Mouse (Mus musculus) kidney, embryonic 15.5 days (tissue): ENCODE results near the gene Nbea. TPM values are rescaled to one million over a fixed set of nuclear protein-coding genes. Genes with fewer than 3 reads are reported as not detected.

ENCODE experiments used
- ATAC-seq: fragments of 200-750 bp; cut with Nextera tagmentation; replicated peaks from 2 replicates; pipeline ENCODE4 v1.8.0; 2017; ENCODE audit warnings: moderate TSS enrichment; ENCODE audit not compliant: low FRiP score
- H3K27ac ChIP-seq: fragments of 300-500 bp; sonication (generic); 2 replicates; pipeline ENCODE4 v1.5.1; 2015; ENCODE audit warnings: mild to moderate bottlenecking, inconsistent platforms
- H3K27me3 ChIP-seq: fragments of 300-500 bp; sonication (generic); 2 replicates; pipeline ENCODE4 v1.6.1; 2015; ENCODE audit warnings: inconsistent platforms
- H3K36me3 ChIP-seq: fragments of 300-500 bp; sonication (generic); 2 replicates; pipeline ENCODE4 v1.6.1; 2015; ENCODE audit warnings: inconsistent platforms
- H3K4me1 ChIP-seq: fragments of 300-500 bp; sonication (generic); 2 replicates; pipeline ENCODE4 v1.6.1; 2015; ENCODE audit warnings: inconsistent platforms
- H3K4me2 ChIP-seq: fragments of 300-500 bp; sonication (generic); 2 replicates; pipeline ENCODE4 v1.6.1; 2015; ENCODE audit warnings: moderate library complexity, mild to moderate bottlenecking, inconsistent platforms
- H3K4me3 ChIP-seq: fragments of 300-500 bp; sonication (generic); replicated peaks from 2 replicates; pipeline ENCODE4 v1.5.1; 2015; ENCODE audit warnings: mild to moderate bottlenecking, inconsistent platforms
- H3K9ac ChIP-seq: fragments of 300-500 bp; sonication (generic); 2 replicates; pipeline ENCODE4 v1.6.1; 2015; ENCODE audit warnings: mild to moderate bottlenecking, inconsistent platforms
- H3K9me3 ChIP-seq: fragments of 300-500 bp; sonication (generic); replicated peaks from 2 replicates; pipeline ENCODE4 v1.6.1; 2016; ENCODE audit warnings: inconsistent platforms
- WGBS: fragments of 180-500 bp; shearing (Covaris S2); methylation state at CpG from one replicate; pipeline ENCODE4 v1.1.7; 2015; ENCODE audit warnings: mixed read lengths; 5-methylcytosine and 5-hydroxymethylcytosine counted together
- polyA plus RNA-seq: library from polyadenylated mRNA; unstranded; fragments of >200 nt; fragmentation: Nextera tagmentation; extraction: Ambion mirVana; gene quantifications from 2 replicates; pipeline ENCODE4 v1.2.1, GENCODE M21; 2015

Gene Nbea
- polyA plus RNA-seq, 1 experiment from 2014 or later = 8.1 TPM

DNA sequence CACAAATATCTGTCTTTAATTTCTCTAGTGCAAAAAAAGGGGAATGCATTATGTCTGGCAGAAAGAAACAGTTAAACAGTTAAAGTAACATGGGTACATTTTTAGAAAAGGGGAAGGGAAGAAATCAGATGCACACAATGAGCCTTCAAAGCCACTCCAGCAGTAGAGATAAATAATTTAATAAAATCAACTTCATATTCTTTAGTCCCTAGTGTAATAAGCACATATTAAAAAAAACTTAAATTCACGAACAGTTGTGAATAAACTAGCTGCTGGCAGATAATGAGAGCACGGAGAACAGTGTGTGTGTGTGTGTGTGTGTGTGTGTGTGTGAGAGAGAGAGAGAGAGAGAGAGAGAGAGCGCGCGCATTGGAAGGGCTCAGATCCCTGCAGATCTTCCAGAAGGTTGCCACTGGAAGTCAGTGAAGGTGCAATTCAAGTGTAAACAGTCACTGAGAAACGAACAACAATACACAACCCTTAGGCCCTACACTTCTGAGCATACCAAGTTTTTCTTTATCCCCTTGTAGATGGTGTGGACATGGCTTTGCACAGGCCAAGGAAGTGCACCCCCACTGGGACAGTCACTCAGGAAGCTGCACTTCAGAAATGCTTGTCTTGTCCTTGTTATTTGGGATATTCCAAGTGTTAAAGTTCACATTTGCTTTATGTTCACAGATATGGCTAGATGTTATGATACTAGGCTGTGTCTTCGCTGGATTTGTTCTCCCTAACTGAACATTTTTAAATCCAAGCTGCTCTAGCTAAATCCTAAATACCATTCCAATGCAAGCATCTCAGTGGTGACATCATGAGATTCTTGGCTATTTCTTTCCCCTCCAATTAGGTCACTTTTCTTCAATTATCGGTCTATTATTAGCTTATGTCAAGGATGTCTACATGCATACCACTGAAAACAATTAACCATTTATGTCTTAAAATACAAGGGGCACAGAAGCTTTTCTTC lies 404.5 kb downstream of the Nbea start:
- ATAC-seq = no peak
- no peak overlapping the region for H3K4me2 ChIP-seq
- peaks cover 34% of the 10 kb centered on the region for H3K4me1 ChIP-seq
- 50% methylated on average over 8 of the region's 8 CpGs for WGBS
- H3K9ac ChIP-seq = no peak overlapping the region
- no peak overlapping the region for H3K27ac ChIP-seq
- H3K36me3 ChIP-seq = no peaks in the 10 kb centered on the region
- H3K9me3 ChIP-seq = no peaks in the 10 kb centered on the region
- H3K27me3 ChIP-seq = peaks cover 63% of the 10 kb centered on the region
- no peak overlapping the region for H3K4me3 ChIP-seq

DNA sequence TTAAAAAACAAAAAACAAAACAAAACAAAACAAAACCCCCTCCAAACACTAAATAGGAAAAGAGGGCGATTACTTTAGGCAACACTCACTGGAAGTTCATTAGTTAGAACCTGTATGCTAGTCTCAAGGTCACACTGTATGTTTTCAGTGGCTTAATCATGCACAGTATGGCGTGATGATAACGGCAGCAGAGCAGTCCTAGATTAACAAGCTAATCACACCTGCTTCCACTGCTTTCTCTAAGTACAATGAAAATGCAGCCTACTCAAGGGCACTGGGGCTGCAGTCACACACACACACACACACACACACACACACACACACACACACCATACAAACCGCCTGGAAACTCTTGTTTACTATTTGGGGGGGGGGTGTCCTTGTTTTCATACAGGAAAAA lies 406.0 kb downstream of the Nbea start:
- Histone ChIP-seq H3K27ac (no peak overlapping the region), H3K4me1 (peaks cover 18% of the 10 kb centered on the region), H3K36me3 (no peaks in the 10 kb centered on the region), H3K9me3 (no peaks in the 10 kb centered on the region), H3K4me3 (no peak overlapping the region), H3K9ac (no peak overlapping the region), H3K4me2 (no peak overlapping the region), H3K27me3 (peaks cover 48% of the 10 kb centered on the region)
- 79% methylated on average over 4 of the region's 4 CpGs for WGBS
- ATAC-seq = no peak

DNA sequence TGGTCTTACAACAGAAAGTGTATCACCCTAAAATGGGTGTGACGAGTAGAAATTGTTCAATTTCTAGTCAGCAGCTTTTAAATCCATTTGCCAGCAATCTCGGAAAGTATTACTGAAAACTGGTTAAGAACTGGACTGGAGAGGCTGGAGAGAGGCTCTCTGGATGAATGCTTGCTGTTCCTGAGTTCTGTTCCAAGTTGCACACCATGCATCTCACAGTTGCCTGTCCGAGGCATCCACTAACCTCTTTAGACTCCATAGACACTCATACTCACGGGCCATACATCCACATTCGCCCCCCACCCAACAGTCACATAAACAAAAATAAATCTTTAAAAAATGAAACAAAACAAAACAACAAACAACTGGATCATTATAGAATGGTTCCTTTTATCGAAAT lies 407.7 kb downstream of the Nbea start:
- H3K36me3 ChIP-seq = no peaks in the 10 kb centered on the region
- ATAC-seq = no peak
- H3K4me3 ChIP-seq = no peak overlapping the region
- no peak overlapping the region for H3K9ac ChIP-seq
- H3K9me3 ChIP-seq = no peaks in the 10 kb centered on the region
- peaks cover 30% of the 10 kb centered on the region for H3K27me3 ChIP-seq
- H3K4me2 ChIP-seq = no peak overlapping the region
- H3K4me1 ChIP-seq = peaks cover 9% of the 10 kb centered on the region
- no peak overlapping the region for H3K27ac ChIP-seq
- 91% methylated on average over 6 of the region's 6 CpGs for WGBS

DNA sequence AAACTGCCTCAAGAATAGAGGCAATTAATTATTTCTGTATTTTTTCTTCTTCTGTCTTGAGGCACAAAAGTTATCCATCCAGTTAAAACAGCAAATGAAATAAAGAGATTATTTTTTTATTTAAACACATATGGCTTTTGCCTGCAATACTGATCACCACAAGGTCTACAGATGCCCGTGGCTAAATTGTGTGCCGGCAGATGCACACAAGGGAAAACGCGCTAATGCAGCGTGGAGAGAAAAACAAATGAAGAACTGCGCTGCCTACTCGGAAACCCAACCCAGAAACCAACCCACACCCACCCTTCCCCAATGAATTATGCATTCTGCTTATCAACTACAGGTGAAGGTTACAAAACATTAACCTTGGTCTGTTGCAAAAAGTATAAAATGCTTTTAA lies 408.3 kb downstream of the Nbea start:
- 56% methylated on average over 7 of the region's 7 CpGs for WGBS
- H3K4me1 ChIP-seq = peaks cover 4% of the 10 kb centered on the region
- no peak overlapping the region for H3K4me2 ChIP-seq
- H3K36me3 ChIP-seq = no peaks in the 10 kb centered on the region
- ATAC-seq = no peak
- no peak overlapping the region for H3K27ac ChIP-seq
- H3K9me3 ChIP-seq = no peaks in the 10 kb centered on the region
- no peak overlapping the region for H3K4me3 ChIP-seq
- H3K27me3 ChIP-seq = peaks cover 25% of the 10 kb centered on the region
- H3K9ac ChIP-seq = no peak overlapping the region

DNA sequence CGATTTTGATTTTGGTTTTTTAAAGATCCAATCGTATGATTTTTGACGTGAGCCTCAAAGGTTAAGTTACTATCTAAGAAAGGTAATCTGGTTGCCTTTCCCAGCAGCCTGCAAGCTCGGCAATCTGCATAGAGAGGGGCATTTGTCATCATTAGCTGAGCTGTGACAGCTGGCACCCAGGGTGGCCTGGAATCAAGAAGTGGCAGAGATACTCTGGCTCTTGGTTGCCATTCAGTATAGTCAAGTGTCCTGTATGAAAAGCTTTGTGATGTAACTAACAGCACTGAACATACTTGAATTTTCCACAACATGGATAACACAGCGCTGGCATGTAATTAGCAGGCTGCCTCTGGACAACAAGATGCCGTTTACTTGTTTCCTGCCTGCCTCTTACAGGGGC lies 409.3 kb downstream of the Nbea start:
- Histone ChIP-seq H3K9ac (no peak overlapping the region), H3K4me2 (no peak overlapping the region), H3K4me1 (no peaks in the 10 kb centered on the region), H3K4me3 (no peak overlapping the region), H3K36me3 (no peaks in the 10 kb centered on the region), H3K27me3 (peaks cover 17% of the 10 kb centered on the region), H3K27ac (no peak overlapping the region), H3K9me3 (no peaks in the 10 kb centered on the region)
- 50% methylated on average over 6 of the region's 6 CpGs for WGBS
- no peak for ATAC-seq

DNA sequence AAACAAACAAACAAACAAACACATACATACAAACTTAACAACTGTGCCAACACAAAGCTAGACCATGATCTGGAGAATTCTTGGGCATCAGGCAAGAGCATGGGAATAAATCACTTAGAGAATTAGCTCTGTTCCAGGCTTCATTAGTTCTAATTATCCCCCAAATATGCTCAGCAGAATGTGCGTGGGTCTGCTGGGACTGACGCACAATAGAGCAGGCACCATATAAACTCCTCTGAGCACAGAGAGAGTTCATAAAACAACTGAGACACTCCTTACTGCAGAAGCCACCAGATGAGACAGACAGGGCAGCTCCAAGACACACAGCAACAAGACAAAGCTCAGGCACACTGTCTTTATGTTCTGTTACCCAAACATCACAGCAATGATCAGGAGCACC lies 414.2 kb downstream of the Nbea start:
- Histone ChIP-seq H3K9me3 (no peaks in the 10 kb centered on the region), H3K4me2 (no peak overlapping the region), H3K4me1 (no peaks in the 10 kb centered on the region), H3K9ac (no peak overlapping the region), H3K27ac (no peak overlapping the region), H3K4me3 (no peak overlapping the region), H3K36me3 (no peaks in the 10 kb centered on the region), H3K27me3 (no peaks in the 10 kb centered on the region)
- WGBS = 70% methylated on average over 2 of the region's 2 CpGs
- no peak for ATAC-seq

DNA sequence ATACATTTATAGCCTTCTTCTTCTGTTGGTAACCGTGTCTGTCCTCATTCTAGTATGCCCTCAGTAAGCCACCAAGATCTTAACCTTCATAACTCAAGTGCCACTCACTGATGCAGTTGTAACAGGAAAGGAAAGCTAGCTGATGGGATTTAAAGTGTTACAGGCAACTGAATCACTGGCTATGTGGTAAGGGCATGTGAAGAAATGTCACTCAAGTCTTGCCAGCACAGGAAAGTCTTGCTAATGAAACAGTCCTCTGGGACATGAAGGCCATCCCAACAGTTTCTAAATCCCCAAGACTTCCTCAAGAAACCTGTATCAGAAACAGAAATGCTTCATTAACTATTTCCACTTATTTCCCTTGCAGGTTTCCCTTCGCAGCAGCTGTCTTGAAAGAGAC lies 414.8 kb downstream of the Nbea start:
- Histone ChIP-seq H3K4me3 (no peak overlapping the region), H3K27ac (no peak overlapping the region), H3K9me3 (no peaks in the 10 kb centered on the region), H3K27me3 (no peaks in the 10 kb centered on the region), H3K36me3 (no peaks in the 10 kb centered on the region), H3K9ac (no peak overlapping the region), H3K4me2 (no peak overlapping the region), H3K4me1 (no peaks in the 10 kb centered on the region)
- ATAC-seq = no peak
- WGBS = 89% methylated on average over 2 of the region's 2 CpGs

DNA sequence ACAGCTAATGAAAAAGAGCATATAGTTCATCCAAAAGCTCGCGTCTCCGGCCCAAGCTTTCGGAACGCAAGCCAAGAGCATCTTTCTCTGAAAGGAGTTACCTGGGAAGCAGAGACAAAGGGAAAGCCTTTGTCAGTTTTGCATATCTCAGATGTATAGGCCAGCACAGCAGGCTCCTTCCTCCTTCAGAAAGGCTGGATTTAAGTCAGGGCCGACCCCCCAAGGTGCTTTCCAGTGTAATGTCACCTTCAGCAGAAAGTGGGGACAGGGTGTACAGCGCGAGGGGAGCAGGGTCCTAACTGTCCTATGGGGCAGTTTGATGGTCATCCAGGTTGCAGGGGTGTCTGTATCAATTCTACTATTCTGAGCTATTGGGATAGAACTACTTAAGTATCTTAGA lies 419.9 kb downstream of the Nbea start:
- Histone ChIP-seq H3K27ac (no peak overlapping the region), H3K27me3 (no peaks in the 10 kb centered on the region), H3K9ac (no peak overlapping the region), H3K36me3 (no peaks in the 10 kb centered on the region), H3K4me1 (no peaks in the 10 kb centered on the region), H3K9me3 (no peaks in the 10 kb centered on the region), H3K4me3 (no peak overlapping the region), H3K4me2 (no peak overlapping the region)
- ATAC-seq = no peak
- 59% methylated on average over 8 of the region's 8 CpGs for WGBS

DNA sequence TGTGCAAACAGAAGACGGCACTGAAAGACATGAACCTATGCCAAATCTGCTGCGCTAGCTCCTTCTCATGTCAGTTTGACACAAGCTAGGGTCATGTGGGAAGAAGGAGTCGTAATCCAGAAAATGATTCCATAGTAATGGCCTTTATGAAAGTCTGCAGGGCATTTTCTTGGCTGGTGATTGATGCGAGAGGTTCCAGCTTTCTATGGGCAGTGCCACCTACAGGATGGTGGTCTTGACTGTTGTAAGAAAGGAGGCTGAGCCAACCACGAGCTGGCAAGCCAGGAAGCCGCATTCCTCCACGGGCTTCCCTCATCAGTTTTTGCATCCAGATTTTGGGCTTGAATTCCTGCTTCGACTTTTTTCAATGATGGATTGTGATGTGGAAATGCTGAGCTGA lies 425.2 kb downstream of the Nbea start:
- H3K4me2 ChIP-seq = no peak overlapping the region
- 65% methylated on average over 8 of the region's 8 CpGs for WGBS

DNA sequence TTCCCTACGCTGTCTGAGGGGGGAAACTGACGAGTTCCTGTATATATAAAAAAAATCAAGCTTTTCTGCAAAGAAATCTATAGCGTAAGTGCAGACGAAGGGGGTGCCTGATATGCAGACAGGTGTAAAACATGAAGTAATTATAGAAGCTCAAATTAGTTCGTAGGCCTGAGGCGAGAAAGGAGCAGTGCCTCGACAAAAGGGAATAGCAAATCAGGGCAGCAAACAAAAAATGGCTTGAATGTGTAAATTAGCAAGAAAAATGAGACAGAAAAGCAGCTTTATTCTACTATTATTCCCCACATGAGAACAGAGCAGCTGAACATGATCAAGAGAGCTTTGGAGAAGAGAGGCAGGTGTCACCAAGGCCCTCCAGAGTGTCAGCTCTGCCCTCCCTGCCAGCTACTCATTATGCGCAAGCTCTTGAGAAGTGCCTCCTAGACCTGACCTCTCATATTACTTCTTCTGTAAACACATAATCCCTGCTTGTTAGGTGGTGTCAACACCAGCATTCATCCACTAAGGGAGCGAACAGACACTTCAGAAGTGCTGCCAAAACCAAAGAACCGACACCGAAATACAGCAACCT lies 426.8 kb downstream of the Nbea start:
- Histone ChIP-seq H3K27me3 (no peaks in the 10 kb centered on the region), H3K9me3 (no peaks in the 10 kb centered on the region), H3K36me3 (no peaks in the 10 kb centered on the region), H3K4me1 (no peaks in the 10 kb centered on the region), H3K4me2 (no peak overlapping the region), H3K4me3 (no peak overlapping the region), H3K9ac (no peak overlapping the region), H3K27ac (no peak overlapping the region)
- 76% methylated on average over 11 of the region's 11 CpGs for WGBS
- no peak for ATAC-seq

More for the DNA sequence above, 425.2 kb downstream of the Nbea start:
- no peak for ATAC-seq
- Histone ChIP-seq H3K9ac (no peak overlapping the region), H3K27me3 (no peaks in the 10 kb centered on the region), H3K9me3 (no peaks in the 10 kb centered on the region), H3K36me3 (no peaks in the 10 kb centered on the region), H3K27ac (no peak overlapping the region), H3K4me1 (no peaks in the 10 kb centered on the region), H3K4me3 (no peak overlapping the region)

DNA sequence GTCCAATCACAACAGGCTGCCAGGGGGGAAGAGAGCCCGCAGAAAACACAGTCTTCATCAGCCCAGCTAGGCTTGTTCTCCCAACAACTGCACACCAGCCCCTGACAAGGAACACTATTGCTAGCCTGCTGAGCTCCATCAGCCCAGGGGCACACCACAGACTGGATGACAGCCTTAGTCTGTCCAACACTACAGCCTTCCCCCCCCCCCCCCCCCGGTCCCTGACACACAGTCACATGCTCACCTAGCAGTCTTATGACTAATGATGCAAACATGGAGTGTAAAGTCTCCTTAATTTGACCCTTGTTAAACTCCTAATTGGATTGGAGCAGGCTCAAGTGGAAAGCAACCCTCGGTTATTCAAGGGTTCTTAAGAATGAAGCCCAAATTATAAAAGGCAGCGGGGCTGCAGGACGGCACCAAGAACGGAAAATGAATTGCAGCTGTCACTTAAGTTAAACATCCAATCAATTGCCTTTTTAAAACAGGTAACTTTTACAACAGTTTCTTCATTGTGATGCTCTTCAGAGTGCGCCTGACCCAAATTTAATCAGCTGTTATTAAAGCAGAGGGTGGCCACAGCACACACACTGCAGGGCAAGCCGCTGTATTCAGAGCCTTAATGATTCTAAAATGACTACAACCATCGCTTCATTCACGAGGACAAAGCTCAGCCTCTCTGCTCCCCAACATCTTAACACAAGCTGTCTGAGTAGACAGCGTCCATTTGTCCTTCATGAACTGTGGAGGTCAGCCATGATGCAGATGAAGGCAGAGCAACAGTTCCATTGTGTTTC lies 427.5 kb downstream of the Nbea start:
- 72% methylated on average over 11 of the region's 11 CpGs for WGBS
- H3K27ac ChIP-seq = no peak overlapping the region

DNA sequence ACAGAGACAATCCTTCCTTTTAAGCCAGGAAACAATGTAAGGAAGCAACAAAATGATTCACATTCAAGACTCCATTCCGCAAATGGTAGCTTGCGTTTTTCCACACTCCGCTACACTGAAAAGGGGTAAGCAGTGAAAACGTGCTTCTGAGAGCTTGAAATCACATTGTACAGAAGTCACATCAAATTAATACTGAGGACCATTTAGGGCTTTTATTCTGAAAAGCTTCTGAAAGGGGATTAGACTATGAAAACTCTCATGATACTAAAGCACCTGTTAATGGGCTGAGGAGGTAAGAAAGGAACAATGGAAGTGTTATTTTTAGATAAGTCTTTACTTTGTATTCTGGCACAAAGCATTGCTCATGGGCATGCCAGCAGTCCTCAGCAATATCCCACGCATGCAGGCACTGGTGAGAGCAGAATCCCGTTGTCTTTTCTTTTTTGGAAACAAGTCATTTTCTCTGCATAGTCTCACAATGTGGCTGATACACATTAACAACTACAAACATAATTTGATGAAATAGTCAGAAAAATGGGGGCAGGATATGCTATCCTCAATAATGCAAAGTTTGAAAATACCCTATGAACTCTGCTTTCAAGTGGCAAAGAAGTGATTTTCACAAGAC lies 428.4 kb downstream of the Nbea start:
- H3K27ac ChIP-seq = no peak overlapping the region
- no peaks in the 10 kb centered on the region for H3K4me1 ChIP-seq
- no peaks in the 10 kb centered on the region for H3K36me3 ChIP-seq
- H3K4me3 ChIP-seq = no peak overlapping the region
- H3K27me3 ChIP-seq = no peaks in the 10 kb centered on the region
- H3K9ac ChIP-seq = no peak overlapping the region
- WGBS = 87% methylated on average over 6 of the region's 6 CpGs
- no peak for ATAC-seq
- H3K9me3 ChIP-seq = no peaks in the 10 kb centered on the region
- H3K4me2 ChIP-seq = no peak overlapping the region

More for the DNA sequence above, 427.5 kb downstream of the Nbea start:
- no peak overlapping the region for H3K4me3 ChIP-seq
- H3K27me3 ChIP-seq = no peaks in the 10 kb centered on the region
- ATAC-seq = no peak
- no peaks in the 10 kb centered on the region for H3K9me3 ChIP-seq
- H3K36me3 ChIP-seq = no peaks in the 10 kb centered on the region
- H3K4me1 ChIP-seq = no peaks in the 10 kb centered on the region
- no peak overlapping the region for H3K9ac ChIP-seq
- H3K4me2 ChIP-seq = no peak overlapping the region
